Mouse (Mus musculus): Measurements from ENCODE around the gene Il1rapl2. TPM values are rescaled to one million over a fixed set of nuclear protein-coding genes. Genes with fewer than 3 reads are reported as not detected.

Il1rapl2 gene
- polyA plus RNA-seq (2012; fragmentation: generic; extraction: Trizol): under 1 TPM in 1 of 2 experiments, not detected in 1; 0.01 TPM

GRCm38 (mm10) chrX:137570321-137571195 lies at the start of gene Il1rapl2:
Il1rapl2 (plus strand) TSS chrX:137570608.

GRCm38 (mm10) chrX:138209480-138209879 lies 639.1 kb downstream of the Il1rapl2 start, which contains the start of gene Tex13a:
Tex13a (minus strand) TSS chrX:138209580.

